Mouse (Mus musculus): ENCODE data around the gene Ocln.
"Not testable (repeated sequence)": the region's sequence is repeated elsewhere in the genome, so short reads cannot be mapped to it uniquely, and the experiment has no call there.

The Ocln gene

DNA sequence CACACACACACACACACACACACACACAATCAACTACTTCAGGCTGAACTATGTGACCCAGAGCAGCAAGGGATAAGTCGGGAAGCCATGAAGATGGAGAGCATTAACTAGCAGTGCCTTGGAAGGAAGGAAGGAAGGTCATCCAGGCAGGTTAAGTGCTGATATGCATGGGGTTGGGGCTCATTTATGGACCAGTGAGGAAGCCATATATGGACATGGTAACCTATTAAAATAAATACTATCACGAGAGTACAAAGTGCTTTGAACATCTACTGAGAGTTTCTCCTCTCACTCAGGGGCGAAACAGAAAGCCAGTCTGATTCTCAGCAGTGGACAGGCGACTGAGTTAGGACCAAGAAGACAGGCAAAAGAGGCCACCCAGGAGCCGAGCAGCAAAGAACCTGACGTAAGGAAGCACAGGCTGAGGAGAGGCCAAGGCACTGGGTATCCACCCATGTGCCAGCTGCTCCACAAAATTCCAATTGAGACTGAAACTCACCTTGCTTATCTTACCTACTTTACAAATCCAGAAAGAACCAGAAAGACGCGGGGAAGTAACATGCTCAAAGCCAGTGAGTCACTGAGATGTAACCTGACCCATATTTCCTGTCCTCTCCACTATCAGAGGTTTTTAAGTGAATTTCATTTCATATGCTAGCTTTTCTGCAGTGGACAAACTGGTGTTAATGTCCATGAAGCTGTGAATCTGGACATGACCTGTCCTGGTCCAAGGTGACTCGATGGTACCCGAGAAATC, 9.3 kb downstream of the Ocln start:
- in situ Hi-C loops (cut with MboI): no loop called here

- in situ Hi-C loops (cut with MboI): no loop called here
Measured at GRCm38 (mm10) chr13:100536149-100536548, 16.4 kb downstream of the Ocln start.

DNA sequence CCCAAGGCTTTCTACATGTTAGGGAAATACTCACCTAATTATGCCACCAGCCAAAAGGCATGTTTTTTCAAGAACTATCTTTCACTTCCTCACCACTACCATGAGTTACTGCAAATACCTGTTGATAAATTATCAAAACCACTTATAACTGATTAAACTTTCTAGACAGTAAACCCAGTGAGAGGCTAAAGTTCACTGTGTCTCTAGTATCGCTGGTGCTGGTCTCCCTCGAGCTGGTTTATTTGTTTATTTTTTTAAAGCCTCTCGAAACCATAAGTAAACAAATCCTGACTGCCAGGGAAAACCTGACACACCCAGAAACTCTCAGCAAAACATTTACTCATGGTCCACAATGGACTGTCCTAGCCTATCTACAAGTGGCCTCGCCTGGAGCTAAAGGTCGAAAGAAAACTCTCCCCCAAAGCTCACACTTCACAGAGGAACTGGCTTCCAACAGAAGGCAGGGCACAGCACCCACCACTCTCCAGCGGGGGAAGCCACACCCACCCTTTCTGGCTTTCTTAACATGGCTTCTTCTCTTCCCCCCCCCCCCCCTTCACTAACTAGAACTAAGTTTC, 19.6 kb downstream of the Ocln start:
- in situ Hi-C loops (cut with MboI): no loop called here

DNA sequence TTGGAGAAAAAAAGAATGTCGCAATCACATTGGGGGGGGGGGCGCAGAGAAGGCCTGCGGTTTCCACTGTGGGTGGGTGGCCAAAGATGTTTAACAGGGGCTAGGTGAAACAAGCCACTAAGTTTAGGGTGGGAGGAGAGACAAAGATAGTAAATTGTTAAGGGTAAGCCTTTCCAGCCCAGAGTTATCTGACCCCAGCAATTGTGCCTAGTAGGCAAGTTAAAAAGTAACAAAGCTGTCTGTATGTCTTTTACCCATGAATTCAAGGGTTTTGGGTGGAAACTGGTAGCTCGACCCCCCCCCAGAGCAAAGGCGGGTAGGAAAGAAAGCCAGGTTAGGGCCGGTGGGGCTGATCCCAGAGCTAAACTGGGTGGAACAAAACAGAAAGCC, 25.9 kb downstream of the Ocln start:
- in situ Hi-C loops (cut with MboI): no loop called here

GRCm38 (mm10) chr13:100525935-100526648, 26.4 kb downstream of the Ocln start:
- in situ Hi-C loops (cut with MboI): no loop called here

GRCm38 (mm10) chr13:100524896-100525295, 27.6 kb downstream of the Ocln start:
- in situ Hi-C loops (cut with MboI): no loop called here

DNA sequence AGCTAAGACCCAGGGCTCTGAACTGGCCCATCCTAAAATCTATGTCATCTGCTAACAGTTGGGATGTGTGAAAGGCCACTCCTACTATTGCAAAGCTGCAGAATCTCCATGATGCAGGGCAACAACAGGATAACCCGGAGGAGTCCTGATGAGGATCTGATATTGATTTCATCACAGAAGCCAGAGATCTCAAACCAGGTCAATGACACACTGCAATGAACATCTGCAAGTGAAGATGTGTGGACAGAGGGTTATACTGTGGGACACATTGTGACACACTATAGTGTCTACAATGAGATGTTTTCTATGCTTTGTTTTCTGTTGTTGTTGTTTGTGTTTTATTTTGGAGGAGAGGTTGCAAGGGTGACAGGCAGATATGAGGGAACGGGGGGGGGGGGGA, 28.8 kb downstream of the Ocln start:
- in situ Hi-C loops (cut with MboI): no loop called here

- in situ Hi-C loops (cut with MboI): no loop called here
Measured at GRCm38 (mm10) chr13:100521724-100522591, 30.6 kb downstream of the Ocln start.

DNA sequence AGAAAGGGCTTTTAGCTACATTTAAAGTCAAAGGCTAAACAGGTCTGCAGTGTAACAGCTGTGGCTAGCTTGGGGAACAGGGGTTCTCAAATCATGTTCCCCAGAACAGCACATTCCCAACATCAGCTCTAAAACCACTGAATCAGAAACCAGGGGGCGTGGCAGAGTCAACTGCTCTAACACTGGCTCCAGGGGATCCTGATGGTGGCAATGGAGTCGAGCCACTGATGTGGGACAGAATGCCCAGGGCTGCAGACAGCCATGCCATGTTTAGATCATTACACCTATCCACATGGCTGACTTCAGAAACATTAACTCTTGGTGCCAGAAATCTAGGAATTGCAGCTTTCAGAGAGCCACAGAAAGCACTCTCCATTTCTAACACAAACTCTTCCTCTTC, 33.4 kb downstream of the Ocln start:
- in situ Hi-C loops (cut with MboI): no loop called here

DNA sequence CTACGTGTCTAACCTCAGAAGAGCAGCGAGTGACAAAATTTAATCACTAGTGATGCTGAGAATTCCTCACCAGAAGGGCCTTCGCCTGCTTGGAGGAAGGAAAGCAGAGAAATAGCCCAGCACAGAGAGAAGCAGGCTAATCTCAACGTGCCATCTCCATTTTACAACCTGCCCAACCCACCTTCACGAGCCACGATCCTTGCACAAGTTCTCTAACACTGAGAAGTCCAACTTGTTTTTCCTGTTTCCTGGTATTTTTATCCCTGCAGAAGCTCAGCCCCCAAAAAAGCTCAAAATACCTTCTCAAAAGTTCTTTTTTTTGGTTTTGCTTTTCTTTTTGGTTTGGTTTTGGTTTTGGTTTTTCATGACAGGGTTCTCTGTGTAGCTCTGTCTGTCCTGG, 34.3 kb downstream of the Ocln start:
- in situ Hi-C loops (cut with MboI): no loop called here

DNA sequence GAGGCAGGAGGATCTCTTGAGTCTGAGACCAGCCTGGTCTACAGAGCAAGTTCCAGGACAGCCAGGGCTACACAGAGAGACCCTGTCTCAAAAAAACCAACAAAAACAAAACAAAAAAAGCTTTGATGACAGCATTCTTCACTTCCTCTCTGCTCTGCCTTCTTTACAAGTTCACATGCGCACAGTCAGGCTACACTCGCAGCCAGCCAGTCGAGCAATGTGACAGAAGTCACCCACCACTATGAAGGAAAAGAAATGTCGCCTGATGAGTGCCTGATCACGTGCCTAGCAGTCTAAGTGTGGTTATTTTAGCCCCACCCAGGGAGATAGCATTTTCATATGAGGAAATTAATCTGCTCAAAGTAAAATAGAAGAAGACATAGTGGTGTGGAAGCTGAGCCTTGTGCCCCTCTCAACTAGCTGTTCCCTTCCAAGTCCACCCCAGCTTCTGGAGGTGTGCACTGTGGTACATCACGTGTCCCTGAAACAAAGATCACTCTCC, 34.8 kb downstream of the Ocln start:
- in situ Hi-C loops (cut with MboI): no loop called here

DNA sequence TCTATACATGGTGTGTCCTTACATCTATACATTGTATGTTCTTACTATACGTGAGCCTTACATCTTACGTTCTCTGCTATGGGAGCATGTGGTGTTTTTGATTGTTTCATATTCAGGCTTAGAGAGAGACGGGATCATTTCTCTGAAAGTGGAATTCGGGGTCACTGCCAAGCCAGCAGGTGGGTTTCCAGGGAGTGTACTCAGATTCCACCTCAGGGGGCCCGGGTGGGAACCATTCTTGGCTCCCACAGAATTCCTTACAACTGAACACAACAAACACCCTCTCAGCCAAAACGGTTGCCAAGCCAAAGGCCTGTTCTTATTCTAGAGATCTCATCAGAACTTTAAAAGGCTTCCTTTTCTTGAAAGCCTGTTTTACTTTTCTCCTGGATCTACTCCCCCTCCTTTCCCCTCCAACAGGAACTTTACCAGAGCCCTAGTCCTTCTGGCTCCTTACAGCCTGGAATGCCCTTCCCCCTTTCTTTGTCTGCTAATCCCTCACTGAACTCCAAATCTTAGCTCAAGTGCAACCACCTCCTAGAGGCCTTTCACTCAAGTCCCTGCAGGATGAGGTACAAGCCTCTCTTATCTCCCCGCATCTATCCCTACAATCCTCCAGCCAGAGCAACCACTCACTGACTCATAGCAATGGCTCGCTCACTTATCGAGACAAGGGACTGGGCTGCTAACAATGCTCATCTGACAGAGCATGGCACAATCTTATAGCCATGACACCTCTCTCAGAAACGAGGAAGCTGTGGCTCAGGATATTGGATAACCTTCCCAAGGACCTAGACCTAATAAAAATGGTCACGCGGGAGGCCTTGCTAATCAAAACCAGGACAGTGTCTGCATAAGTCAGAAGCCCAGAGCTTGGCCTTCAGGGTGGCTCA, 36.1 kb downstream of the Ocln start:
- in situ Hi-C loops (cut with MboI): no loop called here

GRCm38 (mm10) chr13:100512792-100513191, 39.7 kb downstream of the Ocln start:
- in situ Hi-C loops (cut with MboI): no loop called here

GRCm38 (mm10) chr13:100511860-100512364, 40.6 kb downstream of the Ocln start:
- in situ Hi-C loops (cut with MboI): no loop called here

DNA sequence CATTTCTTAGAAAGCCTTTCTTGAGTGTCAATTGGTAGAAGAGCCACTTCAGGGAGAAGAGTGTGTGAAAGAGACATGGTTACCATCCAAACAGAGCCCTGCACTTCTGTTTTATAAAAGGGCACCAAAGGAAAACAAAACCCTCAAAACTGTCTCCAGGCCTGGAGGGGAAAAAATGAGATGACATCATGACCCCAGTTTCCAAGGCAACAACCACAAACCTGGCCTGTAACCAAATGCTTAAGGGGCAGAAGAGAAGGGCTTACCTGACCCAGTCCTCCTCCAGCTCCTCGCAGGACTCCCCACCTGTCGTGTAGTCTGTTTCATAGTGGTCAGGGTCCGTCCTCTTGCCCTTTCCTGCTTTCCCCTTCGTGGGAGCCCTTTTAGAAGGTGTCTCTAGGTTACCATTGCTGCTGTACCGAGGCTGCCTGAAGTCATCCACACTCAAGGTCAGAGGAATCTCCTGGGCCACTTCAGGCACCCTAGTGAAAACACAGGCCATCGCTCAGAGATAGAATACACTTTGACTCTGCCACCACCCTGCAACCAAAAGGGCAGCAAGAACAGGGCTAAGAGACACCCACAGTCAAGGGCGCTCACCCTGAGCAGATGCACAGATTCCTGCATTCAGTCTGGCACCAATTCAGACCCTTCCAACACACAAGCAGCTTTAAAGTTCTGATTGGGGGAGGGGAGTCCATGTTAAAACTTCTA, 41.2 kb downstream of the Ocln start:
- in situ Hi-C loops (cut with MboI): no loop called here

- in situ Hi-C loops (cut with MboI): not testable (repeated sequence)
Measured at GRCm38 (mm10) chr13:100499625-100500024, 52.9 kb downstream of the Ocln start.

- in situ Hi-C loops (cut with MboI): no loop called here
Measured at GRCm38 (mm10) chr13:100495337-100495736, 57.2 kb downstream of the Ocln start.

DNA sequence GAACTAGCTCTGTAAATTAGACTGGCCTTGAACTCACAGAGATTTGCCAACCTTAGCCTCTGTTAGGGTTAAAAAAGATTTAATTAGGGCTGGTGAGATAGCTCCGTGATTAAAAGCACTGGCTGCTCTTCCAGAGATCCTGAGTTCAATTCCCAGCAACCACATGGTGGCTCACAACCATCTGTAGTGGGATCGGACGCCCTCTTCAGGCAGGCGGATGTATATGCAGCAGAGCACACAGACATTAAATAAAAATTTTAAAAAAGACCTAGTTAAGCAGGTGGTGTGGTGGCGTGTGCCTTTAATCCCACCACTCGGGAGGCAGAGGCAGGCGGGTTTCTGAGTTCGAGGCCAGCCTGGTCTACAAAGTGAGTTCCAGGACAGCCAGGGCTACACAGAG, 58.1 kb downstream of the Ocln start:
- in situ Hi-C loops (cut with MboI): not testable (repeated sequence)

DNA sequence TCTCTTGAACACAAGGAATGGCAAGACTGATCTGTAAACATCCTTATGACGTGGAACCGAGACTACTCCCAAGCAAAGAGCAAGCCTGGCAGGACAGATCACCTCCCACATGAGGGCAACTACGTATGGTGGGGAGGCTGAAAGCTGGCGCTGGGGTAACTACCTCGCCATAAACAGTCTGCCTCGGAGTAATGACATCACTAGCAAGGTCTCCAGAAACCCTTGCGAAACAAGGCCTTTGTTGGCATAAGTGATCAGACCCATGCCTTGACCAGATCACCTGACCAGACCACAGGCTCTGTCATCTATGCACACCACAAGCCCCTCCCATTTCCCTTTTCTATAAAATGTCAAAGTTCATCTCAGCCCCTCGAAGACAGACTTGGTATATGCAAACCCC, 59.2 kb downstream of the Ocln start:
- in situ Hi-C loops (cut with MboI): no loop called here
